Mouse (Mus musculus): Measurements from ENCODE around the gene Runx1.

DNA sequence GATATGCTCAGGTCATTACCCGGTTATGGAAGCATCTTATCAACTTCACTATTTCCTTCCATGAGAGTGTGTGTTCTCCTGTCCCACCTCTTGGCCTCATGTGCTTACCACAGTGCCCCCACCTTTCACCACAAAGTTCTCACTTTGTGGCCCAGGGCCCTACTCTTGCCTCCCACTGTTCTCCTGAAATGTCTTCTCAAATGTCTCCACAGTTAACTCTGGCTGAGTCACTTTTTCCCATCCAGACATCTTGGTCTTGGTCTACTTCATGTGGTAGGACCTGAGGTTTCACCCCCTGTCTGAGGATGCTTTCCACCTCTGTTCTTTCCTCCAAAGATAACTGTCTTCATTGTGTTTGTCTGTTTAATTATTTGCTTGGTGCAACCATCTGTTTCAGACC lies 77.7 kb downstream of the Runx1 start:
- TF ChIP-seq CTCF (IDR thresholded peaks at IDR 0.05): no peak
- TF ChIP-seq EP300 (IDR thresholded peaks at IDR 0.05): no peak
